Mouse (Mus musculus) neutrophil, adult 5-6 weeks (primary cell): ENCODE results near the gene Zwilch. TPM values are rescaled to one million over a fixed set of nuclear protein-coding genes. Genes with fewer than 3 reads are reported as not detected.
A peak's percentile ranks its signal among the peaks of the same experiment; 100 is the strongest.
"Not testable (repeated sequence)": the region's sequence is repeated elsewhere in the genome, so short reads cannot be mapped to it uniquely, and the experiment has no call there.

Source experiments
- ATAC-seq: fragments of 151-379, 151-347 bp; 2 replicates; pipeline ENCODE4 v1.8.0; 2017; ENCODE audit warnings: mild to moderate bottlenecking, moderate TSS enrichment; ENCODE audit not compliant: insufficient number of reproducible peaks, poor library complexity, low FRiP score, severe bottlenecking; ENCODE audit errors: extremely low read depth
- total RNA-seq: library from RNA; stranded (forward); fragments of 200-1000 nt; gene quantifications from 2 replicates; pipeline ENCODE4 v1.2.3, GENCODE M21; 2017

Gene Zwilch
- total RNA-seq: 6.1 and 10.7 TPM in 2 replicates

GRCm38 (mm10) chr9:64172816-64173665, at the start of gene Zwilch, which contains the start of gene Rpl4:
Zwilch (minus strand) TSS chr9:64173104.
Rpl4 (plus strand) TSS chr9:64173375.
- ATAC-seq: peak; percentile 80

DNA sequence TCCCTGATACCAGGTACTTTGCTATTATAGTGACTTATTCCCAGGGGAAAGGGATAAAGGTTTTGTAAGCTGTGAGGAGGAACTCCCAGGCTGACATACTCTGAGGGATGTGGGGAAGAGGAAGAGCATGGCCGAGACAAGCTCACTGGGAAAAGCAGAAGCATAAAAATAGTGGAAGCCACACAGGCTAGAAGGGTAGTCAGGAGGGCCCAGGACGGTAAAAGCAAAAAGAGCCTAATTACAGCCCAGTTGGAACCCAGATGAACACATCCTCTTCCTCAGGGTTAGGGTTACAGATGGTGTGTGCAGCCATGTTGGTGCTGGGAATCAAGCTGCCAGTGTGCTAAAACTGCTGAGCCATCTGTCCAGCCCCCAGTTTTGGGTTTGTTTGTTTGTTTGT, 49.2 kb upstream of the Zwilch start:
- ATAC-seq: no peak

- no peak for ATAC-seq
Measured at GRCm38 (mm10) chr9:64221480-64221879, 48.6 kb upstream of the Zwilch start.

DNA sequence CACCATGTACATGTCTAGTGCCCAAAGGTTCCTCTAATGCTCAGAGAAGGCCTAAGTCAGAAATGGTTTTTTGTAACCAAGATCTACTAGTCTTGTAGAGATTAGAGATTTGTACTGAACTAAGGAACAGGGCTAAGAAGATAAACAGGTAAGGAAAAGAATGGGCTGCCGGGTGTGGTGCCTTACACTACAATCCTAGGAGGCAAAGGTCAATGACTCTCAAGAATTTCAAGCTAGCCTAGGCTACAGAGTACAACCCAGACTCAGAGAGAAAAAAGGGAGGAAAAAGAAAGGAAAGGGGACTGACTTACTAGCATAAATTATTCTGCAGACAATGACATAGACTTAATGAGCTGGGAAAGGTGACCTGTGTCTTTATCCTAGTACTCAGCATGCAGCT, 47.7 kb upstream of the Zwilch start:
- ATAC-seq: no peak

- no peak for ATAC-seq
Measured at GRCm38 (mm10) chr9:64219772-64220420, 47.0 kb upstream of the Zwilch start.

- ATAC-seq: no peak
Measured at GRCm38 (mm10) chr9:64219305-64219704, 46.4 kb upstream of the Zwilch start.

GRCm38 (mm10) chr9:64217887-64218286, 45.0 kb upstream of the Zwilch start:
- ATAC-seq: no peak

- 0 out of 2 replicates have a peak, but pooled peaks have one; percentile 9 for ATAC-seq
Measured at GRCm38 (mm10) chr9:64216641-64217040, 43.7 kb upstream of the Zwilch start.

DNA sequence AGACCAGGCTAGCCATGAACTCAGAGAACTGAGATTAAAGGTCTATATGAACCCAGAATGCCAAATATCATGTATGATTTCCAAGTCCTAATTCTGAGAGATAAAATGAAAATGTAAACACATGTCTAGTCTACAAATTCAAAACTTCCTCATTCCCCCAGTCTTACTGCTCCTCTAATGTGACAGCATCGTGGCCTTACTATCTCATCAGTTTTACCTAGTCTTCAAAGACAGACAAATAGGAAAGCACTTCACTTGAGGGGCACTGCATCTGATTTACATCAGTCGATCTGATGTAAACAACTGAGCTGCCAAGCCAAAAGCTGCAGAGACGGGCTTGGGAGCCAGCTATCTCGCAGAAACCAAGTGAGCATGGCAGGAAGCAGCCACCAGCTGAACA, 43.2 kb upstream of the Zwilch start:
- no peak for ATAC-seq

GRCm38 (mm10) chr9:64214452-64214851, 41.5 kb upstream of the Zwilch start:
- ATAC-seq: no peak

DNA sequence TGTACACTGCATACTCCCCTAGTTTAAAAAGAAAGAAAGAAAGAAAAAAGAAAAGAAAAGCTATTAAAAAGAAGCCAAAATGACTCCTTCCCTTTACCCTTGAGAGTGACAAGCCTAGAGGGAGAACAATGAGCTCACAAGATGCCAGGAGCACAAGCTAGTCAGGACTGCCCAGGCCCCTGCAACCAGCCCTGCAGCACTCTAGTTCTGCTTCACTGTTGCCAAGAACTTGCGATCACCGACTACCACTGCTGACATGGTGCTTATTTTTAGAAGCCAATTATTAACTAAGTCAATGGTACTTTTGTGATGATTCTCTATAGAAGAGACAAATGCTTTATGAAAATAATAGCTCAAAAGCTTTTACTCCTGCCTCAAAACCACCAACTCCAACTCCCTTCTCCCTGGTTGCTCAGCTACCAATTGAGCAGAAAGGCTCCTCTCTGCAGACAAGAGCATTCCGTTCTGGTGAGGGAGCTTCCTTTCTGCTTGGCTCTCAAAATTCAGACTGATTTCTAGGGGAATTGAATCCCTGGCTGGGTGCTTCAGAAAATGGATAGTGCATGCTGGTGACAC, 34.7 kb upstream of the Zwilch start:
- ATAC-seq: no peak

DNA sequence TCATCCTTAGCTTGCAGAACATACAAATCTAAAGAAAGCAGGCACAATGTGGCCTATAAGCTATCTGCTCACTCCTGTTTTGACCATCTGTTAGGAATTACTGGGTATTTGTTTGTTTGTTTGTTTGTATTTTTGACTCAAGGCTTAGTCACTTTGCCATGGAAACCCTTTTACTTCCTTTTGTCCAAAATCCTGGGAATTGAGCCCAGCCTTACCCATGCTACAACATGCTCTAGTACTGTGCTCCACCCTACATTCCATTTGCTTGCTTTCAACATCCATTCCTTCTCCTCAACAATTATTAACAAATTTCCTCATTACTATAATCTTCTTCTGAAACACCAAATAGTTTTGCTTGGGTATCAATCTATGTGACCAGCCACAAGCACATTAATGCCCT, 30.0 kb upstream of the Zwilch start:
- no peak for ATAC-seq

DNA sequence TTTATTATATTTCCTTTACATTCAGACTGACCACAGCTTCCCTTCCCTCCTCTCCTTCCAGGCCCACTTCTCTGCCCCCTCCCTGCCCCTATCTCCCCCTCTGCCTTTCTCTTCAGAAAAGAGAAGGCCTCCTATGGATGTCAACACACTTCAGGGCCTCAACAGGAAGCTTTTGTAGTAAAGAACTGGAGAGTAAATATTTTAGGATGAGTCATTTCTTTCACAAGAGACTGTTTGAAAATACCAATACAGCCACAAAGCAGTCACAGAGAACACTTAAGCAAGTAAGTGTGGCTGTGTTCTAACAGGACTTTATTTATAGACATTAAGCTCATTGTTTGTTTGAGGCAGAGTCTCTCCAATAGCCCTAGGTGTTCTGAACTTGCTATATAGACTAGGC, 29.4 kb upstream of the Zwilch start:
- ATAC-seq: no peak

DNA sequence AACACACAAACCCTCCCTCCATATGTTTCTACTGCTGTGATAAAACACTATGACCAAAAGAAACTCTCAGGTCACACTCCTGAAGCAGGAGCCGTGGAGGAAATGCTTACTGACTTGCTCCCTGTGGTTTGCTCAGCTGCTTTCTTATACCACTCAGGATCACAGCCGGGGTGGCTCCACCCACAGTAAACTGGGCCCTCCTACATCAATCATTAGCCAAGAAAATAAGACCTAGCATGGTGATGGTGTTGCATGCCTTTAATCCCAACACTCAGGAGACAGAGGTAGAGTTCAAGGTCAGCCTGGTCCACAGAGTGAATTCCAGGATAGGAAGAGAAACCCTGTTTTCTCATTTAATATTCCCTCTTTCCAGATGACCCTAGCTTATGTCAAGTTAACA, 27.0 kb upstream of the Zwilch start:
- no peak for ATAC-seq

- ATAC-seq: not testable (repeated sequence)
Measured at GRCm38 (mm10) chr9:64198763-64199418, 26.0 kb upstream of the Zwilch start.

GRCm38 (mm10) chr9:64198068-64198762, 25.3 kb upstream of the Zwilch start:
- ATAC-seq: no peak

DNA sequence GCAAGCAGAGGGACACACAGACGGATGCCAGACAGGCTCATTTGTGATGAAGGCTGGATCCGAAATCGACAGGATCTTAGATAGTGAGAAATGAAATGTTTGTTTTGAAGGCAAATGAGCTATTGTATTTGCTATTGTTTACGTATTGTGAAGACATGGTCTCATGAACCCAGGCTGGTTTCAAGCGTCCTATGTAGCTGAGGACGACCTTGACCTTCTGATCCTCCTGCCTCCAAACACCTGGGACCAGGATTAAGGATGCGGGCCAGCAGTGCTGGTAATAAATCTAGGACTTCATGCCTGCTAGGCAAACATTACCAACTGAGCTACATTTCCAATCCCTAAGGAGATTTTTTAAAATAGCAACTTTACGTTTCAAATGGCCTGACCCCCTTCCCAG, 24.6 kb upstream of the Zwilch start:
- ATAC-seq: no peak

- ATAC-seq: no peak
Measured at GRCm38 (mm10) chr9:64195554-64195953, 22.6 kb upstream of the Zwilch start.

DNA sequence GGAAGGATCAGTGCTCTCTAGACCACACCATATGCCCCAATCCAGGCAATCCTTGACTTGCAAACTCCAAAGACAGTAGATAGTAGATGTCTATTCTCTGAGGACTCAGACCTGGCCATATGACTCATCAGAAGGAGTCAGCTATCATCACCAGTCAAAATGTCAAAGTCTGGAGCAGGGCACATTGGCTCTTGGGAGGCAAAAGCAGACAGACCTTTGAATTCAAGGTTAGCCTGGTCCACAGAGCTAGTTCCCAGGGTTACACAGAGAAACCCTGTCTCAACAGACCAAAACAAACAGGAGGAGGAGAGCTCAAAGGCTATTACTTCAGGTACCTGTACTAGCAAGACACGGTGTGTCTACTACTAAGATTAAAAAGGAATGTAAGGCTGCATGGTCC, 21.0 kb upstream of the Zwilch start:
- ATAC-seq: no peak
